Mouse (Mus musculus): ENCODE measurements at regions not wholly inside any gene's neighbourhood (a gene's known extent, or its start where the extent isn't known, plus 50 kb on each side); places are given as distances from the start of the nearest gene placed in this dataset.

GRCm38 (mm10) chr2:72838085-72838727 lies 142.0 kb downstream of the Sp3 start:
- DNase-seq: no peak
- Histone ChIP-seq H3K4me3 (no peak overlapping the region), H3K27ac (no peak overlapping the region), H3K36me3 (ENCODE audit: control insufficient read depth, insufficient read depth, low read length) (no peaks in the 10 kb centered on the region), H3K79me2 (replicated peaks; ENCODE audit: control insufficient read depth, insufficient read depth, low read length) (no peaks in the 10 kb centered on the region), H3K9ac (ENCODE audit: low read depth, low read length) (no peak overlapping the region), H3K4me1 (ENCODE audit: control insufficient read depth, insufficient read depth, low read length) (peaks cover 5% of the 10 kb centered on the region), H3K27me3 (ENCODE audit: control insufficient read depth, insufficient read depth, low read length) (no peaks in the 10 kb centered on the region)
- TF ChIP-seq POLR2A (IDR thresholded peaks at IDR 0.05; ENCODE audit: insufficient read depth, low read depth, low read length) (no peak), CTCF (IDR thresholded peaks at IDR 0.05) (no peak), EP300 (IDR thresholded peaks at IDR 0.05; ENCODE audit: insufficient read depth, low read depth, low read length) (no peak)
- intact Hi-C loops (cut with DNase I): no loop called here
- 43% methylated on average over 6 of the region's 6 CpGs for WGBS

GRCm38 (mm10) chr2:72839673-72840072 lies 140.6 kb downstream of the Sp3 start:
- no peak overlapping the region for H3K27ac ChIP-seq
- intact Hi-C loops (cut with DNase I): no loop called here
- peaks cover 5% of the 10 kb centered on the region for H3K4me1 ChIP-seq (ENCODE audit: control insufficient read depth, insufficient read depth, low read length)
- TF ChIP-seq CTCF (IDR thresholded peaks at IDR 0.05): no peak
- TF ChIP-seq EP300 (IDR thresholded peaks at IDR 0.05; ENCODE audit: insufficient read depth, low read depth, low read length): no peak
- TF ChIP-seq POLR2A (IDR thresholded peaks at IDR 0.05; ENCODE audit: insufficient read depth, low read depth, low read length): no peak
- no peak overlapping the region for H3K9ac ChIP-seq (ENCODE audit: low read depth, low read length)
- H3K4me3 ChIP-seq: no peak overlapping the region
- WGBS: 66% methylated on average over 5 of the region's 5 CpGs
- no peak for DNase-seq
- H3K27me3 ChIP-seq (ENCODE audit: control insufficient read depth, insufficient read depth, low read length): no peaks in the 10 kb centered on the region
- H3K79me2 ChIP-seq (replicated peaks; ENCODE audit: control insufficient read depth, insufficient read depth, low read length): no peaks in the 10 kb centered on the region
- H3K36me3 ChIP-seq (ENCODE audit: control insufficient read depth, insufficient read depth, low read length): no peaks in the 10 kb centered on the region

GRCm38 (mm10) chr2:72841367-72841766 lies 138.9 kb downstream of the Sp3 start:
- peak in 1 of 2 experiments; percentile 22 for DNase-seq
- no peaks in the 10 kb centered on the region for H3K27me3 ChIP-seq (ENCODE audit: control insufficient read depth, insufficient read depth, low read length)
- TF ChIP-seq CTCF (IDR thresholded peaks at IDR 0.05): no peak
- TF ChIP-seq POLR2A (IDR thresholded peaks at IDR 0.05; ENCODE audit: insufficient read depth, low read depth, low read length): no peak
- TF ChIP-seq EP300 (IDR thresholded peaks at IDR 0.05; ENCODE audit: insufficient read depth, low read depth, low read length): no peak
- intact Hi-C loops (cut with DNase I): no loop called here
- no peaks in the 10 kb centered on the region for H3K36me3 ChIP-seq (ENCODE audit: control insufficient read depth, insufficient read depth, low read length)
- H3K9ac ChIP-seq (ENCODE audit: low read depth, low read length): no peak overlapping the region
- H3K27ac ChIP-seq: no peak overlapping the region
- no peak overlapping the region for H3K4me3 ChIP-seq
- peaks cover 5% of the 10 kb centered on the region for H3K4me1 ChIP-seq (ENCODE audit: control insufficient read depth, insufficient read depth, low read length)
- no peaks in the 10 kb centered on the region for H3K79me2 ChIP-seq (replicated peaks; ENCODE audit: control insufficient read depth, insufficient read depth, low read length)
- WGBS: 37% methylated on average over 5 of the region's 5 CpGs

- H3K4me3 ChIP-seq: no peak overlapping the region
- no peaks in the 10 kb centered on the region for H3K27me3 ChIP-seq (ENCODE audit: control insufficient read depth, insufficient read depth, low read length)
- TF ChIP-seq CTCF (IDR thresholded peaks at IDR 0.05) (no peak), EP300 (IDR thresholded peaks at IDR 0.05; ENCODE audit: insufficient read depth, low read depth, low read length) (no peak), POLR2A (IDR thresholded peaks at IDR 0.05; ENCODE audit: insufficient read depth, low read depth, low read length) (no peak)
- H3K9ac ChIP-seq (ENCODE audit: low read depth, low read length): no peak overlapping the region
- peaks cover 3% of the 10 kb centered on the region; the same call in 1 of the 2 replicates for H3K4me1 ChIP-seq (ENCODE audit: control insufficient read depth, insufficient read depth, low read length)
- H3K36me3 ChIP-seq (ENCODE audit: control insufficient read depth, insufficient read depth, low read length): no peaks in the 10 kb centered on the region
- no peak for DNase-seq
- no peak overlapping the region for H3K27ac ChIP-seq
- intact Hi-C loops (cut with DNase I): no loop called here
- 84% methylated on average over 2 of the region's 2 CpGs for WGBS
- H3K79me2 ChIP-seq (replicated peaks; ENCODE audit: control insufficient read depth, insufficient read depth, low read length): no peaks in the 10 kb centered on the region
These were observed 136.6 kb downstream of the Sp3 start for GRCm38 (mm10) chr2:72843610-72844009.

GRCm38 (mm10) chr2:72849441-72850192 lies 130.6 kb downstream of the Sp3 start:
- TF ChIP-seq EP300 (IDR thresholded peaks at IDR 0.05; ENCODE audit: insufficient read depth, low read depth, low read length): no peak
- TF ChIP-seq POLR2A (IDR thresholded peaks at IDR 0.05; ENCODE audit: insufficient read depth, low read depth, low read length): no peak
- TF ChIP-seq CTCF (IDR thresholded peaks at IDR 0.05): no peak
- DNase-seq: peak in 1 of 2 experiments; percentile 18
- H3K27ac ChIP-seq: no peak overlapping the region
- no peak overlapping the region for H3K9ac ChIP-seq (ENCODE audit: low read depth, low read length)
- no peaks in the 10 kb centered on the region for H3K79me2 ChIP-seq (replicated peaks; ENCODE audit: control insufficient read depth, insufficient read depth, low read length)
- no peaks in the 10 kb centered on the region; the same call in 1 of the 2 replicates for H3K4me1 ChIP-seq (ENCODE audit: control insufficient read depth, insufficient read depth, low read length)
- H3K36me3 ChIP-seq (ENCODE audit: control insufficient read depth, insufficient read depth, low read length): no peaks in the 10 kb centered on the region
- H3K4me3 ChIP-seq: no peak overlapping the region
- intact Hi-C loops (cut with DNase I): no loop called here
- H3K27me3 ChIP-seq (ENCODE audit: control insufficient read depth, insufficient read depth, low read length): no peaks in the 10 kb centered on the region
- 40% methylated on average over 12 of the region's 12 CpGs for WGBS

- H3K36me3 ChIP-seq (ENCODE audit: control insufficient read depth, insufficient read depth, low read length): no peaks in the 10 kb centered on the region
- no peak for TF ChIP-seq EP300 (IDR thresholded peaks at IDR 0.05; ENCODE audit: insufficient read depth, low read depth, low read length)
- TF ChIP-seq POLR2A (IDR thresholded peaks at IDR 0.05; ENCODE audit: insufficient read depth, low read depth, low read length): no peak
- no peak for TF ChIP-seq CTCF (IDR thresholded peaks at IDR 0.05)
- H3K79me2 ChIP-seq (replicated peaks; ENCODE audit: control insufficient read depth, insufficient read depth, low read length): no peaks in the 10 kb centered on the region
- no peak overlapping the region for H3K4me3 ChIP-seq
- intact Hi-C loops (cut with DNase I): no loop called here
- no peaks in the 10 kb centered on the region; the same call in 1 of the 2 replicates for H3K4me1 ChIP-seq (ENCODE audit: control insufficient read depth, insufficient read depth, low read length)
- no peak overlapping the region for H3K9ac ChIP-seq (ENCODE audit: low read depth, low read length)
- H3K27ac ChIP-seq: no peak overlapping the region
- no peaks in the 10 kb centered on the region for H3K27me3 ChIP-seq (ENCODE audit: control insufficient read depth, insufficient read depth, low read length)
- 59% methylated on average over 4 of the region's 4 CpGs for WGBS
- DNase-seq: no peak
These were observed 127.7 kb downstream of the Sp3 start for GRCm38 (mm10) chr2:72852509-72852908.
